Mouse (Mus musculus) heart, adult 2 months (tissue): Measurements from ENCODE around the gene Carm1. TPM values are rescaled to one million over a fixed set of nuclear protein-coding genes. Genes with fewer than 3 reads are reported as not detected.
"Not testable (repeated sequence)": the region's sequence is repeated elsewhere in the genome, so short reads cannot be mapped to it uniquely, and the experiment has no call there.

Experiments used
- DNase-seq, 2 experiments: peaks; one replicate each; pipeline ENCODE4 v3.0.0; 2021
- H3K27ac ChIP-seq: fragments of 200-600 bp; 2 replicates; pipeline ENCODE4 v1.8.1; 2022
- H3K27me3 ChIP-seq: fragments of 200-500 bp; 2 replicates; pipeline ENCODE4 v1.6.1; 2012; ENCODE audit warnings: mild to moderate bottlenecking, low read length, inconsistent platforms, mixed read lengths; ENCODE audit not compliant: control insufficient read depth, insufficient read depth
- H3K36me3 ChIP-seq: fragments of 200-500 bp; 2 replicates; pipeline ENCODE4 v1.6.1; 2012; ENCODE audit warnings: low read length, inconsistent platforms; ENCODE audit not compliant: control insufficient read depth, insufficient read depth
- H3K4me1 ChIP-seq: fragments of 200-500 bp; 2 replicates; pipeline ENCODE4 v1.6.1; 2011; ENCODE audit warnings: low read length; ENCODE audit not compliant: control insufficient read depth, insufficient read depth
- H3K4me3 ChIP-seq: fragments of 200-600 bp; 2 replicates; pipeline ENCODE4 v1.8.1; 2022
- H3K79me2 ChIP-seq: fragments of 200-500 bp; replicated peaks from 2 replicates; pipeline ENCODE4 v1.6.1; 2012; ENCODE audit warnings: mild to moderate bottlenecking, inconsistent platforms, low read length, moderate library complexity, mixed read lengths; ENCODE audit not compliant: control insufficient read depth, insufficient read depth
- H3K9ac ChIP-seq: fragments of 200-500 bp; 2 replicates; pipeline ENCODE4 v1.6.1; 2012; ENCODE audit warnings: low read depth, mild to moderate bottlenecking, control low read depth, inconsistent platforms, low read length, mixed read lengths
- CTCF ChIP-seq: fragments of 200-600 bp; IDR thresholded peaks from 2 replicates; pipeline ENCODE4 v1.8.1; 2022; ENCODE audit warnings: antibody characterized with exemption, mild to moderate bottlenecking, moderate library complexity
- EP300 ChIP-seq: fragments of 200-500 bp; IDR thresholded peaks from 2 replicates; pipeline ENCODE4 v1.6.1; 2011; ENCODE audit warnings: low read depth, low read length, control low read depth; ENCODE audit not compliant: insufficient read depth
- POLR2A ChIP-seq: fragments of 200-500 bp; IDR thresholded peaks from 2 replicates; pipeline ENCODE4 v1.6.1; 2011; ENCODE audit warnings: mild to moderate bottlenecking, low read depth, low read length, control low read depth; ENCODE audit not compliant: insufficient read depth
- WGBS: fragments of 180-500 bp; shearing (Covaris S2); methylation state at CpG from one replicate; pipeline ENCODE4 v1.1.7; 2018; 5-methylcytosine and 5-hydroxymethylcytosine counted together
- intact Hi-C: fragments of 180-260 bp; cut with DNase I; formaldehyde crosslinking; loops from one replicate; pipeline ENCODE4 v1.15.1; 2025
- polyA plus RNA-seq: library from polyadenylated mRNA; depleted of rRNA; stranded (reverse); fragments of >200 nt; gene quantifications from 2 replicates; pipeline ENCODE4 v1.2.3, GENCODE M21; 2012
- total RNA-seq, 2 experiments: library from RNA; stranded (reverse); gene quantifications; 2 replicates each; pipeline ENCODE4 v1.2.3; 2021

Gene Carm1
- total and polyA plus RNA-seq, 3 experiments, result 61.5 to 77.6 (median 66.5) TPM

DNA sequence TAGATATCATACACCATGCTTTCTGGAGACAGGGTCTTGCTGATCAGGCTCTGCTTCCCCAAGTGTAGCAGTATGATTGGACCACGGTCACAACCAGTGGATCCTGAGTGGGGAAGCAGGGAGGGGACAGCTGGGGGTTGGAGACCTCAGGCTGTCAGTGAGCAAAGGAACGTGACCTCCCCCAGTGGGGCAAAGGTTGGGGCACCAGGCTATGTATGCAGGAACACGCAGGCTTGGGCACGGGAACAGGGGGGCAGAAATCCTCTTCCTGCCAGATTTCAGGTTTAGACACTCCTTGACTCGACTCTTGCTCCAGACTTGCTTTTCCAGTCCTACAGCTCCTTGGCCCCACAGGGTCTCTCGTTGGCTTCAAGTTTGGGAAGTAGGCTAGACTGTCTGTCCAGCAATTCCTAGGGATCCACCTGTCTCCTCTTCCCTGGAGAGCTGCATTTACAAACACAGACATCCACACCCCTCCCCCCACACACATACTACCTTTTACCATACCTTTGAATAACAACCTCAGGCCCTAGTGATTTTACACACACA lies 28.7 kb upstream of the Carm1 start:
- Histone ChIP-seq H3K79me2 (no peaks in the 10 kb centered on the region), H3K9ac (no peak overlapping the region), H3K27ac (no peak overlapping the region), H3K4me3 (no peak overlapping the region), H3K4me1 (no peaks in the 10 kb centered on the region), H3K36me3 (no peaks in the 10 kb centered on the region), H3K27me3 (no peaks in the 10 kb centered on the region)
- 74% methylated on average over 6 of the region's 6 CpGs for WGBS
- DNase-seq, result no peak
- no peak for TF ChIP-seq POLR2A
- no peak for TF ChIP-seq EP300
- no peak for TF ChIP-seq CTCF
- intact Hi-C loops, result no loop called here

GRCm38 (mm10) chr9:21518690-21519089 lies 28.0 kb upstream of the Carm1 start:
- H3K9ac ChIP-seq, H3K27ac ChIP-seq, intact Hi-C loops, H3K79me2 ChIP-seq, H3K4me3 ChIP-seq, H3K36me3 ChIP-seq, DNase-seq, H3K27me3 ChIP-seq, H3K4me1 ChIP-seq: not testable (repeated sequence)
- WGBS, result 83% methylated on average over 6 of the region's 6 CpGs

DNA sequence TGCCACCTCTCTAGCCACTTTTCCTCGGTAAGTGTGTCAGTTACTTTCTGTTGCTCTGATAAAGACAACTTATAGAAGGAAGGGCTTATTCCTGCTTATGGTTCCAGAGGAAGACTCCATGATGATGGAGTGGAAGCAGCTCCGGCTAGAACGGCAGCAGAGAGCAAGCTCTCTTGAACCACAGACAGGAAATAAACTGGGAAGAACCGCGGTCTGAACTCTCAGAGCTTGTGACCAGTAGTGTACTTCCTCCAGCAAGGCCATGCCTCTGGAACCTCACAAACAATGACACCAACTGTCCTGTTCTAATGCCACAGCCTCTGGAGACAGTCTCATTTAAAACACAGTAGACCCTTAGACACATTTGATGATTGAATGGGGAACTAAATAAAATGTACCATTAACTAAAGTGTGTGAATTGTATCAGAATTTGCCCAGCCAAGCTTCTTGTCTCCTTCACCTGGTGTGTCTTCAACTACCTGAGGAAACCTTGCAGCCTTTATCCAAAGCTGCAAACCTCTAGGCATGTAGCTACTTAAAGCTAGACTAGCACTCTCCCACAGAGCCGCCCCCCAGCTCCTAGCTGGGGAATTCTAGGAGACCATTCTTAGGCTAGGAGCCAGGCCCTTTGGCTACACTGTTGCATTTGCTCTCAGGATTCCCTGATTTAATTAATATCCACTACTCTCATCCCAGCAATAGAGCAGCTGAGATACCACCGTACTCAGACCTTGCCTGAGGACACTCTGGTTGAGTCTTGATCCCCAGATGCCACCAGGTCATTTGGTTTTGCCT lies 21.4 kb upstream of the Carm1 start:
- Histone ChIP-seq H3K9ac (no peak overlapping the region), H3K4me3 (no peak overlapping the region), H3K27me3 (no peaks in the 10 kb centered on the region), H3K4me1 (no peaks in the 10 kb centered on the region), H3K36me3 (no peaks in the 10 kb centered on the region), H3K79me2 (no peaks in the 10 kb centered on the region), H3K27ac (peak overlapping the region; percentile 12; the same call in 1 of the 2 replicates)
- DNase-seq, result peak in 1 of 2 experiments; percentile 40
- TF ChIP-seq EP300 (no peak), POLR2A (no peak), CTCF (no peak)
- intact Hi-C loops, result no loop called here
- 50% methylated on average over 7 of the region's 7 CpGs for WGBS

DNA sequence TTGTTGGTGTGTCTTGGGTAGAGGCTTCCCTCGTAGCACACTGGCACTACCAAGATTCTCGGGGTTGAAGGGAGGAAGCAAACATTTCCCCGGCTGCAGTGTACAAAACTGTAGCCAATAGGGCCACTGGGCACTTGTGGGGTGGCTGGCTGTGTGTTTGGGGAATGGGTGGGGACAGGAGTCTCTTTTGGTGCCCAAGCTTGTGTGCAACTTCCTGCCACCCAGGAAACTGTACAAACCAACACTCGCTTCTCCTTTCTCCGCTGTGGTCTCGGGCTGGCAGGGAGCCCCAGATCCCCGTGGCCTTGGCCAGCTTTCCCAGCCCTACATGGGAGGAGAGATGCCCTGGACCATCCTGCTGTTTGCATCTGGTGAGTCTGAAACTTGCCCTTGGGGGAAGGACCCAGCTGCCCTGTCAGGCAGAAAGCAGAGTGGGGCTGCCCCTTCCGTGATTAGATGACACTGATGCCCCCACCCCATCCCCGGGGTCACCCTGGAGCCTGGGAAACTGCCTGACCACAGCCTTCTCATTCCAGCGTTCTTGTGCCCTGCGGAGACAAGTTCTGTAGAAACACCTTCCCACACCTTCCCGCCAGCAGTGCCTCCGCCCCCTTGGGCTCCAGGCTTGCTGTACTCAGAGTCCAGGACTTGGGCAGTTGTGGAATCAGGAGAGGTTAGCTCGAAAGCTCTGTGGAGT lies 20.6 kb upstream of the Carm1 start, which contains the start of gene AB124611:
TSS of gene AB124611 (plus strand) at position 240 of the 697 bp plus-strand sequence.
- H3K9ac ChIP-seq, result no peak within 1 kb of the TSS
- DNase-seq, result peak; percentile 53 to 74

DNA sequence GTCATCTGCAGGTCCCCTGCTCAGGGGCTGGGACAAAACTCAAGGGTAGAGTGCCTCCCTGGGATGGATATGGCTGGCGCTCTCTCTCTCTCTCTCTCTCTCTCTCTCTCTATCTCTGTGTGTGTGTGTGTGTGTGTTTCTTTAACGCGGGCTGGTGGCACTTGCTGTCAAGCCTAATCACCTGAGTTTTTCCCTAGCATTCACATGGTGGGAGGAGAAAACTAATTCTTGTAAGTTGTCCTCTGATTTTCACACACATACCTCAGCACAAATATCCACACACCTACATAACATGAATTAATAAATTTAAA lies 20.1 kb upstream of the Carm1 start:
- no peak for TF ChIP-seq POLR2A
- no peak for TF ChIP-seq CTCF
- TF ChIP-seq EP300, result no peak

More for the DNA sequence above, 20.6 kb upstream of the Carm1 start, which contains the start of gene AB124611:
- H3K27me3 ChIP-seq, result no peaks in the 10 kb centered on the region
- 52% methylated on average over 14 of the region's 14 CpGs for WGBS
- peak within 1 kb of the TSS; percentile 12; the same call in 1 of the 2 replicates for H3K27ac ChIP-seq
- TF ChIP-seq EP300, result no peak
- TF ChIP-seq POLR2A, result no peak
- no peak for TF ChIP-seq CTCF
- no peaks in the 10 kb centered on the region for H3K79me2 ChIP-seq
- intact Hi-C loops, result no loop called here
- no peaks in the 10 kb centered on the region for H3K4me1 ChIP-seq
- H3K36me3 ChIP-seq, result no peaks in the 10 kb centered on the region
- H3K4me3 ChIP-seq, result no peak within 1 kb of the TSS

More for the DNA sequence above, 20.1 kb upstream of the Carm1 start:
- peak in 1 of 2 experiments; percentile 20 for DNase-seq
- Histone ChIP-seq H3K4me1 (no peaks in the 10 kb centered on the region), H3K79me2 (no peaks in the 10 kb centered on the region), H3K9ac (no peak overlapping the region), H3K27me3 (no peaks in the 10 kb centered on the region), H3K4me3 (no peak overlapping the region), H3K27ac (no peak overlapping the region), H3K36me3 (no peaks in the 10 kb centered on the region)
- intact Hi-C loops, result no loop called here
- WGBS, result 63% methylated on average over 3 of the region's 3 CpGs
